Mouse (Mus musculus): ENCODE measurements at regions not wholly inside any gene's neighbourhood (a gene's known extent, or its start where the extent isn't known, plus 50 kb on each side); places are given as distances from the start of the nearest gene placed in this dataset.

- TF ChIP-seq CTCF (IDR thresholded peaks at IDR 0.05; ENCODE audit: low read depth, low read length) (no peak), GATA1 (IDR thresholded peaks at IDR 0.05; ENCODE audit: borderline replicate concordance, low read length) (no peak), POLR2AphosphoS5 (IDR thresholded peaks at IDR 0.05; ENCODE audit: insufficient replicate concordance, low read depth, low read length) (no peak), TAL1 (conservative IDR thresholded peaks at IDR 0.05; ENCODE audit: low read depth, low read length) (no peak)
These were observed 677.0 kb upstream of the Gm19410 start for GRCm38 (mm10) chr8:35088380-35089244.

All from G1E (cell line).